Mouse (Mus musculus) CH12.LX (cell line): ENCODE results near the gene Sgtb. TPM values are rescaled to one million over a fixed set of nuclear protein-coding genes. Genes with fewer than 3 reads are reported as not detected.

ENCODE experiments used
- DNase-seq: peaks from one replicate; pipeline ENCODE4 v3.0.0-alpha.2; 2013; ENCODE audit errors: extremely low read depth
- H3K27ac ChIP-seq: 2 replicates; pipeline ENCODE4 v1.5.1; 2012; ENCODE audit warnings: low read depth, mild to moderate bottlenecking, control low read depth, moderate library complexity; ENCODE audit not compliant: insufficient read depth
- H3K27me3 ChIP-seq: replicated peaks from 2 replicates; pipeline ENCODE3; 2012; ENCODE audit warnings: inconsistent platforms
- H3K36me3 ChIP-seq, 2 experiments: replicated peaks in 1 of 2; 2 replicates each; pipeline versions ENCODE3 to v1.6.1; 2012; ENCODE audit warnings: inconsistent platforms in 1 of 2, low read length in 1 of 2, mild to moderate bottlenecking in 1 of 2, mixed read lengths in 1 of 2, moderate library complexity in 1 of 2; ENCODE audit not compliant: control insufficient read depth in 1 of 2, insufficient read depth in 1 of 2
- H3K4me1 ChIP-seq, 2 experiments: 2 replicates each; pipeline ENCODE4 v1.6.1; 2012; ENCODE audit warnings: inconsistent platforms in 1 of 2, moderate library complexity in 1 of 2; ENCODE audit not compliant: insufficient read depth in 2 of 2, control insufficient read depth in 1 of 2
- H3K4me2 ChIP-seq: 2 replicates; pipeline ENCODE4 v1.6.1; 2012; ENCODE audit warnings: low read depth, mild to moderate bottlenecking, control low read depth; ENCODE audit not compliant: poor library complexity, insufficient read depth, severe bottlenecking
- H3K4me3 ChIP-seq, 3 experiments: fragments of 150-350 bp in 1 of 3; sonication (generic) in 1 of 3; replicated peaks in 1 of 3; 2 replicates each; pipeline versions ENCODE3 to v1.5.1; 2011 to 2012; ENCODE audit warnings: low read depth in 2 of 3, low read length in 2 of 3, mild to moderate bottlenecking in 2 of 3, moderate library complexity in 2 of 3, control low read depth in 1 of 3, improper control_type of control experiment in 1 of 3, inconsistent platforms in 1 of 3, mixed read lengths in 1 of 3; ENCODE audit not compliant: poor library complexity in 1 of 3
- H3K79me2 ChIP-seq: replicated peaks from 2 replicates; pipeline ENCODE4 v1.6.1; 2012; ENCODE audit warnings: mild to moderate bottlenecking, moderate library complexity; ENCODE audit not compliant: control insufficient read depth, poor library complexity, insufficient read depth, severe bottlenecking; ENCODE audit errors: extremely low read depth
- H3K9ac ChIP-seq: 2 replicates; pipeline ENCODE4 v1.6.1; 2012; ENCODE audit warnings: low read depth, mild to moderate bottlenecking, control low read depth, moderate library complexity; ENCODE audit not compliant: insufficient read depth
- H3K9me3 ChIP-seq: replicated peaks from 2 replicates; pipeline ENCODE3; 2012; ENCODE audit warnings: low read length, inconsistent platforms, mixed read lengths
- CHD2 ChIP-seq: IDR thresholded peaks from 2 replicates; pipeline ENCODE4 v1.6.1; 2011; ENCODE audit warnings: low read length, improper control_type of control experiment
- CTCF ChIP-seq, 2 experiments: IDR thresholded peaks in 1 of 2; conservative IDR thresholded peaks in 1 of 2; 2 replicates each; pipeline ENCODE4 v1.5.1; 2011 to 2012; ENCODE audit warnings: low read depth in 2 of 2, low read length in 2 of 2, improper control_type of control experiment in 1 of 2, inconsistent platforms in 1 of 2, mild to moderate bottlenecking in 1 of 2, moderate library complexity in 1 of 2
- E2F4 ChIP-seq: IDR thresholded peaks from 2 replicates; pipeline ENCODE4 v1.6.1; 2011; ENCODE audit warnings: low read depth, low read length, improper control_type of control experiment; ENCODE audit not compliant: insufficient replicate concordance
- EP300 ChIP-seq: IDR thresholded peaks from 2 replicates; pipeline ENCODE4 v1.6.1; 2011; ENCODE audit warnings: low read length, improper control_type of control experiment
- ETS1 ChIP-seq: conservative IDR thresholded peaks from 2 replicates; pipeline ENCODE4 v1.6.1; 2012; ENCODE audit warnings: low read depth, mild to moderate bottlenecking, inconsistent platforms, low read length, improper control_type of control experiment, moderate library complexity
- GABPA ChIP-seq: IDR thresholded peaks from 2 replicates; pipeline ENCODE4 v1.6.1; 2012; ENCODE audit warnings: low read depth, low read length, improper control_type of control experiment, inconsistent platforms; ENCODE audit not compliant: insufficient replicate concordance
- IRF4 ChIP-seq: IDR thresholded peaks from 2 replicates; pipeline ENCODE4 v1.6.1; 2014; ENCODE audit warnings: low read depth, mild to moderate bottlenecking, inconsistent platforms, low read length, improper control_type of control experiment
- KAT2A ChIP-seq: IDR thresholded peaks from 2 replicates; pipeline ENCODE4 v1.6.1; 2012; ENCODE audit warnings: low read length, improper control_type of control experiment, inconsistent platforms; ENCODE audit not compliant: insufficient replicate concordance
- MXI1 ChIP-seq: IDR thresholded peaks from 2 replicates; pipeline ENCODE4 v1.6.1; 2011; ENCODE audit warnings: mild to moderate bottlenecking, low read depth, low read length, improper control_type of control experiment
- NRF1 ChIP-seq: IDR thresholded peaks from 2 replicates; pipeline ENCODE4 v1.6.1; 2014; ENCODE audit warnings: low read depth, mild to moderate bottlenecking, inconsistent platforms, low read length, improper control_type of control experiment, moderate library complexity
- PAX5 ChIP-seq: IDR thresholded peaks from 2 replicates; pipeline ENCODE4 v1.6.1; 2012; ENCODE audit warnings: low read length, inconsistent platforms, mixed read lengths
- POLR2A ChIP-seq: IDR thresholded peaks from 2 replicates; pipeline ENCODE4 v1.6.1; 2011; ENCODE audit warnings: low read depth, mild to moderate bottlenecking, improper control_type of control experiment, low read length
- RAD21 ChIP-seq: IDR thresholded peaks from 2 replicates; pipeline ENCODE4 v1.6.1; 2011; ENCODE audit warnings: low read depth, mild to moderate bottlenecking, low read length, improper control_type of control experiment, moderate library complexity
- RCOR1 ChIP-seq: conservative IDR thresholded peaks from 2 replicates; pipeline ENCODE4 v1.6.1; 2012; ENCODE audit warnings: low read depth, mild to moderate bottlenecking, inconsistent platforms, low read length, improper control_type of control experiment
- SMC3 ChIP-seq: IDR thresholded peaks from 2 replicates; pipeline ENCODE4 v1.6.1; 2011; ENCODE audit warnings: low read depth, low read length, improper control_type of control experiment
- USF1 ChIP-seq: IDR thresholded peaks from 2 replicates; pipeline ENCODE4 v1.6.1; 2014; ENCODE audit warnings: low read depth, mild to moderate bottlenecking, inconsistent platforms, low read length, improper control_type of control experiment
- ZKSCAN1 ChIP-seq: IDR thresholded peaks from 2 replicates; pipeline ENCODE4 v1.6.1; 2012; ENCODE audit warnings: low read depth, inconsistent platforms, low read length, improper control_type of control experiment, borderline replicate concordance
- ZNF384 ChIP-seq: IDR thresholded peaks from 2 replicates; pipeline ENCODE4 v1.6.1; 2012; ENCODE audit warnings: low read depth, low read length, improper control_type of control experiment, inconsistent platforms
- dilution Hi-C: fragments of 300-500 bp; cut with MboI; formaldehyde crosslinking; loops from 2 replicates; pipeline ENCODE4 v1.14.3; 2020; ENCODE audit warnings: low sequenced_read_pairs; ENCODE audit not compliant: extremely low pct_unique_long_range_greater_than_20kb, extremely low pct_ligation_motif_present
- in situ Hi-C: fragments of 300-500 bp; cut with MboI; formaldehyde crosslinking; loops from 3 replicates; pipeline ENCODE4 v1.14.3; 2019; ENCODE audit warnings: low sequenced_read_pairs, low pct_ligation_motif_present, low pct_unique_long_range_greater_than_20kb, mixed read lengths
- polyA plus RNA-seq: library from polyadenylated mRNA; unstranded; fragments of >175 nt; gene quantifications from 2 replicates; pipeline ENCODE4 v1.2.1, GENCODE M21; 2012; ENCODE audit warnings: low read depth; ENCODE audit not compliant: insufficient read length
- total RNA-seq, 2 experiments: library from RNA; depleted of rRNA; stranded (reverse); fragments of 300-350 nt in 1 of 2; fragments of >200 nt in 1 of 2; gene quantifications; 2 replicates each; pipeline ENCODE4 v1.2.3; 2012 to 2014

The Sgtb gene
- total and polyA plus RNA-seq, 3 experiments = 3.1 to 5.0 (median 3.5) TPM

DNA sequence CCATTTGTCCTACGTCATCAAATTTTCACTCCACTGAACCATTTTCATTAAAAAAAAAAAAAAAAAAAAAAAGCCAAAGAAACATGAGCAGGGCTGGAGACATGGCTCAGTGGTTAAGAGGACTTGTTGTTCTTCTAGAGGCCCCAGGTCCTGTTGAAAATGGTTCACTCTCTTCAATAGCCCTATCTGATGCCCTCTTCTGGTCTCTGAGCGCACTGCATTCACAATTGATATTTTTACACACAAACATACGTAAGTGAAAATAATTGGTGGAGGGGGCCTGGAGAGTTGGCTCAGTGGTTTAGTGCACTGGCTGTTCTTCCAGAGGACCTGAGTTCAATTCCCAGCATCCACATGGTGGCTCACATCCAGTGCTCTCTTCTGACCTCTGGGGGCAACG lies 4.2 kb downstream of the Sgtb start:
- TF ChIP-seq RAD21 (peak; percentile 16), CTCF (conservative IDR thresholded peaks at IDR 0.05 in 1 of 2, IDR thresholded peaks at IDR 0.05 in 1 of 2; ENCODE audit: low read depth in 2 of 2, low read length in 2 of 2) (peak in 1 of 2 experiments; percentile 50; a peak in 2 of 4 replicates), ZNF384 (peak; percentile 23; the same call in 1 of the 2 replicates), RCOR1 (no peak), KAT2A (no peak), SMC3 (peak; percentile 28)
- H3K4me2 ChIP-seq = no peak overlapping the region
- H3K4me3 ChIP-seq = no peak overlapping the region
- H3K36me3 ChIP-seq = peaks cover 2 to 29% of the 10 kb centered on the region in 2 experiments
- H3K79me2 ChIP-seq = peaks cover 4% of the 10 kb centered on the region
- dilution Hi-C loops (no loop called here), in situ Hi-C loops (no loop called here)
- peaks cover 0 to 6% of the 10 kb centered on the region in 2 experiments; a peak in 2 of 4 replicates for H3K4me1 ChIP-seq
- H3K9me3 ChIP-seq = no peaks in the 10 kb centered on the region
- H3K27me3 ChIP-seq = no peaks in the 10 kb centered on the region
- DNase-seq = no peak
- H3K9ac ChIP-seq = no peak overlapping the region
- no peak overlapping the region for H3K27ac ChIP-seq

DNA sequence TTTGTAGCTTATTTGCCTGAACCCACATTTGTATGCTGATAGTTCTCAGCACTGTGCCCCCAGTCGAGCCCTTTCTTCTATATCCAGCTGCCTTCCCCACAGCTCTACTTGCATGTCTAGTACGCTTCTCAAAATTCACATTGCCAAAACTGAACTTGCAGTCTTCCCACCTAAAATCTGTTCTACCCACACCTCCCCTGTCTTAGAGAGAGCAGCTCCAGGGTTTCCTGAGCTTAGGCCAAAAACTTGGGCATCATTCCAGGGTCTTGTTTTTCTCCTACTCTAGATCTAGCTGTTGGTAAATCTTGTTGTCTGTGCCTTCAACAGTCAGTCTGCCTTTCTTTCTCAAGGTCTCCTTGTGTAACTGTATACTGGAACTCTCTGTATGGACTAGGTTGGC lies 5.3 kb downstream of the Sgtb start:
- dilution Hi-C loops = no loop called here
- Histone ChIP-seq H3K27ac (no peak overlapping the region), H3K4me2 (no peak overlapping the region), H3K4me1 (peaks cover 0 to 6% of the 10 kb centered on the region in 2 experiments; a peak in 2 of 4 replicates), H3K36me3 (peaks cover 6 to 36% of the 10 kb centered on the region in 2 experiments), H3K4me3 (no peak overlapping the region), H3K79me2 (no peaks in the 10 kb centered on the region), H3K27me3 (no peaks in the 10 kb centered on the region), H3K9ac (no peak overlapping the region), H3K9me3 (no peaks in the 10 kb centered on the region)
- DNase-seq = no peak
- in situ Hi-C loops = no loop called here
- TF ChIP-seq EP300 = no peak
- TF ChIP-seq MXI1 = no peak
- TF ChIP-seq POLR2A = no peak
- no peak for TF ChIP-seq CHD2
- TF ChIP-seq ZNF384 = no peak

DNA sequence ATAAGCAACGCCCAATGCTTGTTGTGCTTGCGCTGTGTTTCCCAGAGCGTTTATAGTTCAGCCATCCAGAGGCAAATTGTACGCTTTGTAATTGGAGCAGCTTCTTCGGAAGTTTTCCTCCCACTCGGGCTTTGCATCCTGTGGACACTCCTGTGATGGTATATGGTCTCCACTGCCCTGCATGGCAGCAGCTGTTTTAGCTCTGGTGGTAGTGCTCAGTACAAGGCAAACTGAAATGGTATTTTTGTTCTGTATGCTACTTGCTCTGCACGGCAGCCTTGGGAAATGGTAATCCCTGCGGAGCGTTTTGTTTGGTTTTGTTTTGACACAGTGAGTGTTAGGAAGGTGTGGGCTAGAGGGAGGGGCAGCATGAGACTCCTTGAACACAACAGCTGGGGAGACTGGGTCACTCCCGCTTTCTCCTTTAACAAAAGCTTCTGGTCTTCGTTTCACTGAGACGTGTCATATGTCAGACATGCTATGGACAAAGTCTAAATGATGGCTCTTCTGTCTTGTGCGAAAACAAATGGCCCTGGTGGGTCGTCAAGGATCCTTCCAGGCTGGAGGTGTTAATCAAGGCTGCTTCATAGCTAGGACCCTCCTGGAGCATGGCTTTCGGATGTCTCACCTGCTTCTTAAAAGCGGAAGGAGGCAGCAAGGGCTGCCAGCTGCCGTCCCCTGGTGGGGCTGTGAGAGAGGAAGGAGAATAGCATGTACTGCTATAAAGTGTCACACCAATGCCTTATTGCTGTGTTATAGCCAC lies 12.7 kb downstream of the Sgtb start:
- TF ChIP-seq GABPA (no peak), KAT2A (no peak), ETS1 (no peak), PAX5 (no peak), E2F4 (no peak), NRF1 (no peak), IRF4 (no peak), USF1 (no peak), ZKSCAN1 (no peak)
- Histone ChIP-seq H3K4me3 (no peak overlapping the region), H3K4me2 (no peak overlapping the region), H3K4me1 (no peaks in the 10 kb centered on the region), H3K27me3 (no peaks in the 10 kb centered on the region), H3K79me2 (no peaks in the 10 kb centered on the region), H3K27ac (no peak overlapping the region), H3K9ac (no peak overlapping the region), H3K36me3 (peaks cover 15 to 36% of the 10 kb centered on the region in 2 experiments), H3K9me3 (no peaks in the 10 kb centered on the region)
- DNase-seq = no peak
- dilution Hi-C loops (no loop called here), in situ Hi-C loops (no loop called here)
